ENCODE assay signal across 8 mouse cellular contexts in genomic region chr2:128965505-128966105, GRCm38 (mm10). TPM values are rescaled to one million over a fixed set of nuclear protein-coding genes. Genes with fewer than 3 reads are reported as not detected.
DNase-seq lines count a peak whose midpoint lies in the region; ATAC-seq lines count a peak whose summit lies in the region.

No protein-coding gene starts in this region.

- H3K9me3 ChIP-seq in megakaryocyte, embryonic 14.5 days = no peaks in the 10 kb centered on the region
- H3K9me3 ChIP-seq in embryonic facial prominence, embryonic 13.5 days = no peaks in the 10 kb centered on the region
- H3K9me3 ChIP-seq in limb, embryonic 10.5 days (replicated peaks) = no peaks in the 10 kb centered on the region
- H3K9me3 ChIP-seq in stomach, embryonic 14.5 days (ENCODE audit: control insufficient read depth, low read depth, low read length) = no peaks in the 10 kb centered on the region

- peak; percentile 38 for DNase-seq in limb, embryonic 10.5 days (ENCODE audit: low spot score)
- no peak for DNase-seq in layer of hippocampus, adult 9-11 months
- no peak for DNase-seq in cerebellum, adult 9-11 months
- DNase-seq in testis, postnatal 14 days (ENCODE audit: low spot score) = no peak

- peak overlapping the region; percentile 51; the same call in 1 of the 2 replicates for H3K9ac ChIP-seq in embryonic facial prominence, embryonic 13.5 days
- no peak overlapping the region; the same call in 1 of the 2 replicates for H3K9ac ChIP-seq in stomach, embryonic 14.5 days (replicated peaks; ENCODE audit: low read depth, low read length)

- peak overlapping the region; percentile 63 for H3K4me2 ChIP-seq in embryonic facial prominence, embryonic 13.5 days
- H3K4me2 ChIP-seq in stomach, embryonic 14.5 days (replicated peaks; ENCODE audit: low read depth, low read length) = peak overlapping the region; percentile 44; the same call in 1 of the 2 replicates

- no peaks in the 10 kb centered on the region for H3K27me3 ChIP-seq in megakaryocyte, embryonic 14.5 days (replicated peaks)
- no peaks in the 10 kb centered on the region for H3K27me3 ChIP-seq in embryonic facial prominence, embryonic 13.5 days
- H3K27me3 ChIP-seq in limb, embryonic 10.5 days (ENCODE audit: low read depth, poor library complexity, severe bottlenecking) = no peaks in the 10 kb centered on the region
- H3K27me3 ChIP-seq in stomach, embryonic 14.5 days (ENCODE audit: control insufficient read depth, insufficient read depth, low read length) = no peaks in the 10 kb centered on the region

- whole genome bisulfite sequencing in embryonic facial prominence, embryonic 13.5 days = 38% methylated on average over 5 of the region's 5 CpGs
- 36% methylated on average over 5 of the region's 5 CpGs for WGBS in limb, embryonic 10.5 days
- WGBS in stomach, embryonic 14.5 days = 41% methylated on average over 5 of the region's 5 CpGs

- peaks cover 13% of the 10 kb centered on the region; the same call in 1 of the 2 replicates for H3K4me1 ChIP-seq in megakaryocyte, embryonic 14.5 days
- H3K4me1 ChIP-seq in embryonic facial prominence, embryonic 13.5 days = peaks cover 10% of the 10 kb centered on the region
- peaks cover 17% of the 10 kb centered on the region for H3K4me1 ChIP-seq in limb, embryonic 10.5 days
- H3K4me1 ChIP-seq in stomach, embryonic 14.5 days (ENCODE audit: control insufficient read depth, insufficient read depth, low read length) = peaks cover 7% of the 10 kb centered on the region; the same call in 1 of the 2 replicates

- peak overlapping the region; percentile 100 for H3K27ac ChIP-seq in embryonic facial prominence, embryonic 13.5 days
- peak overlapping the region; percentile 100 for H3K27ac ChIP-seq in limb, embryonic 10.5 days
- H3K27ac ChIP-seq in stomach, embryonic 14.5 days (ENCODE audit: low read length) = peak overlapping the region; percentile 36; the same call in 1 of the 2 replicates

- H3K4me3 ChIP-seq in megakaryocyte, embryonic 14.5 days (replicated peaks) = peak overlapping the region; percentile 46
- H3K4me3 ChIP-seq in embryonic facial prominence, embryonic 13.5 days = no peak overlapping the region
- peak overlapping the region; percentile 82; the same call in 1 of the 2 replicates for H3K4me3 ChIP-seq in limb, embryonic 10.5 days
- H3K4me3 ChIP-seq in stomach, embryonic 14.5 days (ENCODE audit: low read depth, low read length) = no peak overlapping the region

- ATAC-seq in megakaryocyte, adult 5-6 weeks (ENCODE audit: poor library complexity, severe bottlenecking) = no peak
- ATAC-seq in embryonic facial prominence, embryonic 13.5 days (ENCODE audit: insufficient number of reproducible peaks, insufficient read depth, low FRiP score, low TSS enrichment, low read depth) = no peak
- ATAC-seq in stomach, embryonic 14.5 days (ENCODE audit: insufficient number of reproducible peaks, insufficient read depth, low FRiP score, low read depth) = no peak

- H3K36me3 ChIP-seq in megakaryocyte, embryonic 14.5 days (replicated peaks; ENCODE audit: low read length) = no peaks in the 10 kb centered on the region
- H3K36me3 ChIP-seq in embryonic facial prominence, embryonic 13.5 days = no peaks in the 10 kb centered on the region
- H3K36me3 ChIP-seq in limb, embryonic 10.5 days = no peaks in the 10 kb centered on the region
- H3K36me3 ChIP-seq in stomach, embryonic 14.5 days (ENCODE audit: control insufficient read depth, insufficient read depth, low read length) = no peaks in the 10 kb centered on the region

RNA-seq across cellular contexts. Expression of gene Zc3h6, which starts 1.6 kb away (rescaled TPM):
- 1.2 and 3.1 TPM in 2 replicates for polyA plus RNA-seq in megakaryocyte, embryonic 14.5 days (2012; ENCODE audit: insufficient read depth, low replicate concordance)
- total RNA-seq in megakaryocyte, adult 5-6 weeks (2015) = 3.2 and 3.6 TPM in 2 replicates
- total RNA-seq in megakaryocyte, adult 5-6 weeks (2017) = 2.6 TPM in 2 replicates
- polyA plus RNA-seq in embryonic facial prominence, embryonic 13.5 days (2015; fragmentation: Nextera tagmentation; extraction: Ambion mirVana) = 2.3 and 3.7 TPM in 2 replicates
- polyA plus RNA-seq in limb, embryonic 10.5 days (2016; fragmentation: Nextera tagmentation; extraction: Ambion mirVana) = 1.1 and 2.2 TPM in 2 replicates
- polyA plus RNA-seq in stomach, embryonic 14.5 days (2014; fragmentation: Nextera tagmentation; extraction: Ambion mirVana) = 2.6 TPM in 2 replicates

RNA-seq across cellular contexts. Expression of gene Gm10762, which starts 1.9 kb away (rescaled TPM):
- polyA plus RNA-seq in megakaryocyte, embryonic 14.5 days (2012; ENCODE audit: insufficient read depth, low replicate concordance) = 5.8 and 7.2 TPM in 2 replicates
- total RNA-seq in megakaryocyte, adult 5-6 weeks (2015) = 3.6 and 4.6 TPM in 2 replicates
- 1.1 and 1.7 TPM in 2 replicates for total RNA-seq in megakaryocyte, adult 5-6 weeks (2017)
- 24.1 TPM in 2 replicates for polyA plus RNA-seq in embryonic facial prominence, embryonic 13.5 days (2015; fragmentation: Nextera tagmentation; extraction: Ambion mirVana)
- 14.3 and 21.7 TPM in 2 replicates for polyA plus RNA-seq in limb, embryonic 10.5 days (2016; fragmentation: Nextera tagmentation; extraction: Ambion mirVana)
- 15.6 and 18.1 TPM in 2 replicates for polyA plus RNA-seq in stomach, embryonic 14.5 days (2014; fragmentation: Nextera tagmentation; extraction: Ambion mirVana)

RNA-seq across cellular contexts. Expression of gene Zc3h8, which starts 21.7 kb away (rescaled TPM):
- polyA plus RNA-seq in megakaryocyte, embryonic 14.5 days (2012; ENCODE audit: insufficient read depth, low replicate concordance) = 0.30 TPM in 1 of 2 replicates, not detected in the other
- total RNA-seq in megakaryocyte, adult 5-6 weeks (2015) = 3.9 and 7.9 TPM in 2 replicates
- total RNA-seq in megakaryocyte, adult 5-6 weeks (2017) = 4.7 and 6.9 TPM in 2 replicates
- polyA plus RNA-seq in embryonic facial prominence, embryonic 13.5 days (2015; fragmentation: Nextera tagmentation; extraction: Ambion mirVana) = 8.8 and 8.9 TPM in 2 replicates
- polyA plus RNA-seq in limb, embryonic 10.5 days (2016; fragmentation: Nextera tagmentation; extraction: Ambion mirVana) = 8.8 and 9.4 TPM in 2 replicates
- polyA plus RNA-seq in stomach, embryonic 14.5 days (2014; fragmentation: Nextera tagmentation; extraction: Ambion mirVana) = 8.1 and 9.0 TPM in 2 replicates

Comparison
In these comparisons a context has a peak if more than half of its experiments do, and no peak if none do; other contexts are left out.
1. H3K4me3 ChIP-seq: peak in megakaryocyte, embryonic 14.5 days (single experiment) and limb, embryonic 10.5 days (single experiment); none in embryonic facial prominence, embryonic 13.5 days (single experiment) and stomach, embryonic 14.5 days (single experiment).
2. H3K27ac ChIP-seq: peak in every context shown above with its lines; median percentile 100 in embryonic facial prominence, embryonic 13.5 days; 100 in limb, embryonic 10.5 days; 36 in stomach, embryonic 14.5 days.